Mouse (Mus musculus) brain, embryonic 14.5 days (tissue): ENCODE measurements at regions not wholly inside any gene's neighbourhood (a gene's known extent, or its start where the extent isn't known, plus 50 kb on each side); places are given as distances from the start of the nearest gene placed in this dataset.

Experiments
- CTCF ChIP-seq: fragments of 200-500 bp; IDR thresholded peaks from 2 replicates; pipeline ENCODE4 v1.5.1; 2012; ENCODE audit warnings: inconsistent platforms, mild to moderate bottlenecking, moderate library complexity, borderline replicate concordance; ENCODE audit not compliant: insufficient read depth, insufficient read length; ENCODE audit errors: extremely low read depth
- POLR2A ChIP-seq: fragments of 200-500 bp; IDR thresholded peaks from 2 replicates; pipeline ENCODE4 v1.6.1; 2012; ENCODE audit warnings: mild to moderate bottlenecking, inconsistent platforms, borderline replicate concordance; ENCODE audit not compliant: poor library complexity, insufficient read depth, insufficient read length, severe bottlenecking; ENCODE audit errors: extremely low read depth

DNA sequence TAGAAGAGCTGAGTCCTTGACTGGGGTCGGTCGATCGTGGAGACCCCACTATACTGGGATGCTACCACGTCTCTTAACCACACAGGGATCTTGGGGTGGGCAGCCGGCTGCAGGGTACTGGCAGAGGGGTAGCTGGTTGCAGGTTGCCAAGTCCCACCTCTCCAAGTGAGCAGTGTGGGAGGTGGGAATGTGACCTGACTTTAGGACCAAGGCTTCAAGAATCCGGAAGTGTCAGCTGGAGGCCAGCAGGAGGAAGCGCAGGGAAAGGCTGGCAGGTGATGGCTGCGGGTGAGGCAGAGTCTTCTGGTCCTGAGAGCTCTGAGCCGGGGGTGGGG lies 99.2 kb downstream of the Amer3 start:
- TF ChIP-seq POLR2A (no peak), CTCF (no peak)
